Mouse (Mus musculus): Measurements from ENCODE around the gene Gm20854. TPM values are rescaled to one million over a fixed set of nuclear protein-coding genes. Genes with fewer than 3 reads are reported as not detected.
"Not testable (repeated sequence)": the region's sequence is repeated elsewhere in the genome, so short reads cannot be mapped to it uniquely, and the experiment has no call there.

Gene Gm20854
- total RNA-seq (2021) (not detected), polyA plus RNA-seq (2012; rRNA removed) (not detected in 2 replicates)
- long read RNA-seq: 0 reads

GRCm38 (mm10) chrY:85530808-85531207 lies at the start of gene Gm20854:
Gene Gm20854 (minus strand): TSS chrY:85530908.
- H3K36me3 ChIP-seq (ENCODE audit: control insufficient read depth, insufficient read depth, low read length); H3K27ac ChIP-seq; H3K4me1 ChIP-seq (ENCODE audit: control insufficient read depth, insufficient read depth, low read length); H3K27me3 ChIP-seq (ENCODE audit: control insufficient read depth, insufficient read depth, low read length); intact Hi-C loops (cut with DNase I); H3K9ac ChIP-seq (ENCODE audit: low read depth, low read length); DNase-seq; H3K79me2 ChIP-seq (replicated peaks; ENCODE audit: control insufficient read depth, insufficient read depth, low read length); H3K4me3 ChIP-seq: not testable (repeated sequence)
- WGBS: no CpG with 5 or more reads among the region's 6 CpGs
